8 mouse cellular contexts compared by ENCODE assay signal in the genomic region with DNA sequence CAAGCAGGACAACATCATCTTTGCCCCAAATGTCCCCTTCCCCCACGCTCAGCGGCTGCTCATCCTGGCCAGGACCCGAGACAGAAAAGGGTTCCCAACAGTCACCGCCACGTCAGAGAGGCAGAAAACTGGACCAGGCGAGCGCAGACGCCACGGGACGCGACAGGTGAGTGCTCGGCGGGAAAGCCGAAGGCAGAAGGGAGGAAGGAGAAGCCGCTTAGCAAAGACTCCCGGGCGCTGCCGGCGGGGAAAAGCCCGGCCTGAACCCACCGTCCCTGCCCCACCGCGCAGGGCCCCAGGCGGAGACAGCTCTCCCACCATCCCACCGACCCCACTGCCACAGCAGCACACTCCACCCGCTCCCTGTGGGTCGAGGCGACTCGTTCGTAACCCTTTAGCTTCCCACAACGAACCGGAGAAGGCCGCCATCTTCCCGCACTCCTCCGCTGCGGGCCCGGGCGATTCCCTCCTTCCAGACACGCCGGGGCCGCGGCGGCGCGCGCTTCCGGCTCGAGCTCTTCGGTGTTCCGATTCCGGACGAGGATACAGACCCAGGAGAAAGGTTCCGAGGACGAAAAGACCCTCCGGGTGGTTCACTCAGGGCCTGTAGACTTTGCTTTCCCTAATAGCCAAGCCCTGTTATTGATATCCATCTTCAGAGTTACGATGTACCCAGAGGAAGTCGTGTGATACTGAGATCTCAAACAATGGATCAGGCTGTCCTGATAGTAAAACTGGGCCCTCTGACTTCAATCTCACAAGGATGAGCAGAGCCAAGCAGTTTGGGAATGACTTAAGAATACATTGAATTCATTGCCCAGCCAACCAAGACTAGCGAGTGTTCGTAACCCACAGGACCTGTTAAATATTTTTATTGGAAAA. TPM values are rescaled to one million over a fixed set of nuclear protein-coding genes. Genes with fewer than 3 reads are reported as not detected.
DNase-seq lines count a peak whose midpoint lies in the region; ATAC-seq lines count a peak whose summit lies in the region.

A gene (minus strand): TSS at position 523 of the 882 bp plus-strand sequence.

- H3K27me3 ChIP-seq in hindbrain, embryonic 15.5 days = no peaks in the 10 kb centered on the region

- peak; percentile 95 for ATAC-seq in hindbrain, embryonic 15.5 days (ENCODE audit: low FRiP score, low read depth)

- peaks cover 16% of the 10 kb centered on the region for H3K4me1 ChIP-seq in hindbrain, embryonic 15.5 days (replicated peaks)

- no peaks in the 10 kb centered on the region for H3K9me3 ChIP-seq in hindbrain, embryonic 15.5 days

- H3K9ac ChIP-seq in hindbrain, embryonic 15.5 days = peak within 1 kb of the TSS; percentile 76

- H3K36me3 ChIP-seq in hindbrain, embryonic 15.5 days = peaks cover 10% of the 10 kb centered on the region

- H3K4me3 ChIP-seq in hindbrain, embryonic 15.5 days = peak within 1 kb of the TSS; percentile 58

- 2% methylated on average over 53 of the region's 59 CpGs for WGBS in hindbrain, embryonic 15.5 days

- H3K27ac ChIP-seq in hindbrain, embryonic 15.5 days (replicated peaks) = peak within 1 kb of the TSS; percentile 77

- H3K4me2 ChIP-seq in hindbrain, embryonic 15.5 days = peak within 1 kb of the TSS; percentile 55

- DNase-seq in R1 (ENCODE audit: low read depth, low spot score) = peak; percentile 82
- peak; percentile 89 to 90 for DNase-seq in cerebellum, postnatal 25 days
- DNase-seq in frontal cortex, postnatal 36 days (ENCODE audit: low spot score in 2 of 2) = peak; percentile 85 to 86
- peak; percentile 67 for DNase-seq in left cerebral cortex, adult 11 months (ENCODE audit: low spot score)
- peak; percentile 85 to 88 for DNase-seq in lung, postnatal 4 days
- peak; percentile 75 for DNase-seq in retina, postnatal 7 days (ENCODE audit: low read depth, low spot score)
- peak; percentile 75 for DNase-seq in urinary bladder, adult 2 months (ENCODE audit: low spot score)

RNA-seq across cellular contexts. Expression of the gene that starts here (rescaled TPM):
- 131 TPM in 2 replicates for polyA plus RNA-seq in hindbrain, embryonic 15.5 days (2015; fragmentation: Nextera tagmentation; extraction: Ambion mirVana)
- 50.0 and 52.5 TPM in 2 replicates for polyA plus RNA-seq in urinary bladder, adult 2 months (2012; rRNA removed)

Comparison
In these comparisons a context has a peak if more than half of its experiments do, and no peak if none do; other contexts are left out.
1. Peak in every context shown above with its lines: DNase-seq, ATAC-seq, H3K4me3 ChIP-seq and H3K27ac ChIP-seq.